ENCODE assay signal across 14 mouse cellular contexts in genomic region chr14:54366581-54366980, GRCm38 (mm10).
"Had no signal": no experiment of that assay in that cellular context is flagged by ENCODE, and none has a peak within 500 bp of the region (broad histone marks: within the 10 kb centered on the region; RNA-seq: fewer than 3 reads in every experiment).

No protein-coding gene starts in this region.

- ATAC-seq: liver, postnatal 0 days; midbrain, embryonic 13.5 days had no signal

- H3K27ac ChIP-seq: limb, embryonic 12.5 days; liver, embryonic 13.5 days; lung, embryonic 15.5 days; macrophage; midbrain, embryonic 13.5 days; neural tube, embryonic 15.5 days; stomach, postnatal 0 days had no signal

- DNase-seq: layer of hippocampus, adult 9-11 months; layer of hippocampus, postnatal 36 days; liver; liver, embryonic 13.5 days; liver, postnatal 0 days; lung, postnatal 14 days; thymus, postnatal 14 days had no signal

- H3K27me3 ChIP-seq: limb, embryonic 12.5 days; liver, embryonic 13.5 days; lung, embryonic 15.5 days; megakaryocyte, embryonic 14.5 days; midbrain, embryonic 13.5 days; neural tube, embryonic 15.5 days had no signal

- H3K9me3 ChIP-seq: liver, embryonic 13.5 days; lung, embryonic 15.5 days; megakaryocyte, embryonic 14.5 days; midbrain, embryonic 13.5 days; neural tube, embryonic 15.5 days had no signal

- H3K4me3 ChIP-seq: limb, embryonic 12.5 days; liver, embryonic 13.5 days; lung, embryonic 15.5 days; megakaryocyte, embryonic 14.5 days; midbrain, embryonic 13.5 days; neural tube, embryonic 15.5 days had no signal

- H3K9ac ChIP-seq: limb, embryonic 12.5 days; liver, embryonic 13.5 days; liver, postnatal 0 days; lung, embryonic 15.5 days; midbrain, embryonic 13.5 days; neural tube, embryonic 15.5 days had no signal

- H3K4me2 ChIP-seq: limb, embryonic 12.5 days; liver, embryonic 13.5 days; lung, embryonic 15.5 days; midbrain, embryonic 13.5 days; neural tube, embryonic 15.5 days had no signal
